Mouse (Mus musculus) liver, embryonic 15.5 days (tissue): ENCODE measurements around the gene Fam117a. TPM values are rescaled to one million over a fixed set of nuclear protein-coding genes. Genes with fewer than 3 reads are reported as not detected.

Experiments
- ATAC-seq: fragments of 200-750 bp; cut with Nextera tagmentation; 2 replicates; pipeline ENCODE4 v1.8.0; 2017; ENCODE audit warnings: moderate number of reproducible peaks, mild to moderate bottlenecking, moderate library complexity; ENCODE audit not compliant: insufficient read depth
- H3K27ac ChIP-seq: fragments of 300-500 bp; sonication (generic); replicated peaks from 2 replicates; pipeline ENCODE4 v1.5.1; 2015; ENCODE audit warnings: mild to moderate bottlenecking, inconsistent platforms
- H3K27me3 ChIP-seq: fragments of 300-500 bp; sonication (generic); 2 replicates; pipeline ENCODE4 v1.6.1; 2015; ENCODE audit warnings: mild to moderate bottlenecking, inconsistent platforms
- H3K36me3 ChIP-seq: fragments of 300-500 bp; sonication (generic); replicated peaks from 2 replicates; pipeline ENCODE4 v1.6.1; 2015; ENCODE audit warnings: moderate library complexity, mild to moderate bottlenecking, inconsistent platforms
- H3K4me1 ChIP-seq: fragments of 300-500 bp; sonication (generic); replicated peaks from 2 replicates; pipeline ENCODE4 v1.6.1; 2015; ENCODE audit warnings: inconsistent platforms
- H3K4me2 ChIP-seq: fragments of 300-500 bp; sonication (generic); 2 replicates; pipeline ENCODE4 v1.6.1; 2015; ENCODE audit warnings: moderate library complexity, mild to moderate bottlenecking, inconsistent platforms
- H3K4me3 ChIP-seq: fragments of 300-500 bp; sonication (generic); replicated peaks from 2 replicates; pipeline ENCODE4 v1.5.1; 2015; ENCODE audit warnings: mild to moderate bottlenecking, inconsistent platforms
- H3K9ac ChIP-seq: fragments of 300-500 bp; sonication (generic); 2 replicates; pipeline ENCODE4 v1.6.1; 2015; ENCODE audit warnings: moderate library complexity, mild to moderate bottlenecking, inconsistent platforms
- H3K9me3 ChIP-seq: fragments of 300-500 bp; sonication (generic); replicated peaks from 2 replicates; pipeline ENCODE4 v1.6.1; 2016; ENCODE audit warnings: inconsistent platforms
- WGBS: fragments of 180-500 bp; shearing (Covaris S2); methylation state at CpG from one replicate; pipeline ENCODE4 v1.1.7; 2015; ENCODE audit warnings: mixed read lengths; ENCODE audit not compliant: insufficient replicate concordance; 5-methylcytosine and 5-hydroxymethylcytosine counted together
- polyA plus RNA-seq: library from polyadenylated mRNA; unstranded; fragments of >200 nt; fragmentation: Nextera tagmentation; extraction: Ambion mirVana; gene quantifications from 2 replicates; pipeline ENCODE4 v1.2.1, GENCODE M21; 2015

Gene Fam117a
- polyA plus RNA-seq, 1 experiment from 2014 or later: 75.3 TPM

DNA sequence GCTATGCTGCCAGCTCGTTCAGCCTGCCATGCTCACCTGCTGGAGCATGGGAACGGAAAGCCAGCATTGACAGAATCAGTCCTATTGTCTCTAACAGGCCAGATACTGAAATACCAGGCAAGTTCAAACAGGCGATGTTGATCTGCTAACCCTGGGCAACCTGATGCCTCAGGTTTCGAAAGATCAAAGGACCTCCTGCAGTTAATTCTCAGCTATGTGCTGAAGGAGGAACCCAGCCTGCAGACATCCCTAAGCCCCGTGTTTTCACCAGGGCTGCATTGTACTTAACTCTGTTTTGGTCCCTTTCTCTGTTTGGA lies 56.6 kb downstream of the Fam117a start:
- H3K4me3 ChIP-seq: no peak overlapping the region
- 48% methylated on average over 5 of the region's 5 CpGs for WGBS
- no peaks in the 10 kb centered on the region for H3K9me3 ChIP-seq
- H3K27me3 ChIP-seq: 0 out of 2 replicates have a peak, but pooled peaks cover 11% of the 10 kb centered on the region
- no peaks in the 10 kb centered on the region for H3K4me1 ChIP-seq
- no peak overlapping the region for H3K27ac ChIP-seq
- H3K36me3 ChIP-seq: peaks cover 29% of the 10 kb centered on the region
- H3K9ac ChIP-seq: no peak overlapping the region
- H3K4me2 ChIP-seq: no peak overlapping the region
- ATAC-seq: no peak

DNA sequence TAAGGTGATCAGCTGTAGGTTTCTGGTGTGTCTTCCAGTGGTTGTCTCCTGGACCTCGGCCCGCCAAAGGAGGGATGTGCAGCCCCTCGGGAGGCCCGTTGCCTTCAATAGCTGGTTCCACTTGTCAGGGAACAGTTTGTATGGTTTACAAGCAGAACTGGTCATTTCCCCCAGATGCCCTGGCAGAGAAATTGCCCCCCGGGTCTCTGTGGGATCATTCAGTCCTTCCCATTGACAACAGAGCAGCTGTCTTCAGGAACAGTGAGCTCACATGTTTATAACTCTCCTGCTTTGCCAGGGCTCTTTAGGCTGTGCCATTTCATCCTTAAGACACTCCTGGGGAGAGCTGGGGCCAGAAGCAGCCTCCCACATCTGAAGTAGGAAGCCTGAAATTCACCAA lies 57.3 kb downstream of the Fam117a start:
- 48% methylated on average over 5 of the region's 5 CpGs for WGBS
- Histone ChIP-seq H3K4me3 (no peak overlapping the region), H3K9me3 (no peaks in the 10 kb centered on the region), H3K27me3 (peaks cover 16% of the 10 kb centered on the region; the same call in 1 of the 2 replicates), H3K9ac (no peak overlapping the region), H3K36me3 (peaks cover 22% of the 10 kb centered on the region), H3K4me1 (no peaks in the 10 kb centered on the region), H3K4me2 (no peak overlapping the region), H3K27ac (no peak overlapping the region)
- ATAC-seq: no peak

DNA sequence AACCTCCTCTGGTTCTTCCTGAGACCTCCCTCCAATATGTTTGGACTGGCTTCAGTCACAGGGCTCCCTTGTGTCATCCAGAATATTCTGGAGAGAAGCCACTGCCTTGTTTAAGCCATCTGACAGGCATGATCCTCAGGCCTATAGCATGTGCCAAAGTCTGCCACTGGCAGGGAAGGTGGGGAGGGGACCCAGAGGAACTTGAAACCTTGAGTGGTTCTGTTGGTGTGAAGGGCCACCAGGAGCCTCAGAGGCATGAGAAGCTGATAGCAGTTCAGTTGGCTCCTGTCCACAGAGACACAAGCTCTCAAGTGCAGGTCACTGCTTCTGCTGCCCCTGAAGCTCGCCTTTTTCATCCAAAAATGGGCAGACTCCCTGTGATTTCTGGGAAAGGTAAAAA lies 59.7 kb downstream of the Fam117a start:
- no peaks in the 10 kb centered on the region for H3K4me1 ChIP-seq
- H3K9ac ChIP-seq: no peak overlapping the region
- peaks cover 40% of the 10 kb centered on the region for H3K27me3 ChIP-seq
- no peak overlapping the region for H3K4me3 ChIP-seq
- H3K27ac ChIP-seq: no peak overlapping the region
- no peak for ATAC-seq
- no peaks in the 10 kb centered on the region for H3K36me3 ChIP-seq
- WGBS: 21% methylated on average over 1 of the region's 1 CpGs
- H3K4me2 ChIP-seq: no peak overlapping the region
- no peaks in the 10 kb centered on the region for H3K9me3 ChIP-seq

DNA sequence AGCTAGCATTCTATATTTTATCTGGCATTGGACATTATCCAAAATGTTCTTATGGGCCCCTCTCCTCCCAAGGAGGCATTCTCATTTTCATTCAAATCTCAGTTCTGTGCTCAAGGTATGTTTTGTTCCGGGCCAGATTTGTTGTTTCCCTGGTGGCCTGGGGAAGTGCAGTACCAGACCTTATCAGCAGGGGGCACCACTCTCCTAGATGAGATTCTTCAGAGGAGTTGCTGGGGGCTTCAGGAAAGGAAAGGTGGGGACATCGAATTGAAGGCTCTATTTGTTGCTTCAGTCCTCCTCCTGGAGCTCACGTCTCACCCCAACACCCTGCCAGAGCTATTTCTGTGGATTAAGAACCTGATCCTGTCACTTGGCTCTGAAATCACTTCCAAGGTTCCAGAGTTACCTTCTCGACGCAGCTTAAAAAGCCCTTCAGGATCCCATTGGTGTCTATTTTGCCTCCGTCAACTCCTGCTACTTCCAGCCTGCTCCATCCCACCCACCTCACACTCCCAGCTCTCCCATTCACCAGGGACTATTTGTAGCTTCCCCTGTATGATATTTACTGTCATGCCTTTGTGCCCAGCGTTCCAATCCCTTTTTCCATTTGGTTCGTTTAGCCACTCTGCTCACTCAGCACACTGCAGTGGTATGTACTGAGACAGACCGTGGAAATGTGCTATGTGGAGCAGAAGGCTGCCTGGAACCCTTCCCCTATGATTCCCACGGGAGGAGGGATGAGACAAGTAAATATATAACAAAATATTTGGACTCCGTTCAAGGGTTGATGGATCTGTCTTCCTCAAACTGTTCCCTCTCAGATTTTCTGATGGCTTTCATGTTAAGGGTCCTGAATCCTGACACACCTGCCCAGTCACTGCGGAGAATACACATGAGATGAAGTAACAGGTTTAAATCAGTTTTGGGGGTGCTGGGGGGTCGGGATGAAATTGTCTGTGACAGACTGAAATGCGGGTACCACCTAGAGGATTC lies 61.3 kb downstream of the Fam117a start:
- peaks cover 54% of the 10 kb centered on the region for H3K27me3 ChIP-seq
- WGBS: 51% methylated on average over 14 of the region's 14 CpGs
- no peak for ATAC-seq

DNA sequence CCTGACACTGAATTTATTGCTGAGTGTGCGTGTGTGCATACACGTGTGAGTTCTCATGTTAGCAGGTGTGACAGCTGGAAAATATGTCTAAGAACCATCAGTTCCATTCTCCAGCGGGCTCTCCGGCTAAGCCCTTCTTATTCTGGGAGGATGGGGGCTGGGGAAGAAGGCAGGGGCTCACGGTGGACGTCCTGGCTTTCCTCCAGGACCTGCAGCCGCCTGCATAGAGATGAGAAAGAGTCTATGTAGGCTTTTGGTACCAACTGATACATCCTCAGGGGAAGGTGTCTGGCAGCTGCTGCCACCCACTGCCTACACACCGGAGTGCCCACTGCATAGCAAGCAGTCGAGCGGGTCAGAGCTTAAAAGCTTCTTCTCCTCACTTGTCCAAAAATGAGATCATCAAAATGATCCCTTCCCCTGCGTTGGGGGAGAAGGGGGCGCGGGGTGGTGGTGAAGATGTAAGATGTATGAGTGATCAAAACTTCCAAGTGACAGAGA lies 62.8 kb downstream of the Fam117a start:
- ATAC-seq: no peak
- no peaks in the 10 kb centered on the region for H3K9me3 ChIP-seq
- 67% methylated on average over 13 of the region's 13 CpGs for WGBS

More for the DNA sequence above, 61.3 kb downstream of the Fam117a start:
- Histone ChIP-seq H3K4me3 (no peak overlapping the region), H3K9ac (no peak overlapping the region), H3K4me2 (no peak overlapping the region), H3K36me3 (no peaks in the 10 kb centered on the region), H3K27ac (no peak overlapping the region), H3K4me1 (no peaks in the 10 kb centered on the region), H3K9me3 (no peaks in the 10 kb centered on the region)

DNA sequence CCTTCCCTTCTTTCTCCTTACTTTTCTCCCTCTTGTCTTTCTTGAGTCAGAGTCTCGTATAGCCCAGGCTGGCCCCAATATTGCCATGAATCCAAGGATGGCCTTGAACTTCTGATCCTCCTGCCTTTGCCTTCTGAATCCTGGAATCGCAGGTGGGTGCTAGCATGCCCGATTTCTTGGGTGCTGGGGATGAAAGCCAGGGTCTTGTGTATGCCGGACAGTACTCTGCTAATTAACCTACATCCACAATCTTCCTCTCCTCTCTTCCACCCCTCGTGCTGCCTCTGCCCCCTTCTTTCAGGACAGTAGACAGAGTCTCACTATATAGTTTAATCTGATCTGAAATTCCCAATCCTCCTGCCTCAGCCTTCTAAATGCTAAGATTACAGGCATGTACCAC lies 64.8 kb downstream of the Fam117a start:
- 70% methylated on average over 5 of the region's 5 CpGs for WGBS
- ATAC-seq: no peak

More for the DNA sequence above, 62.8 kb downstream of the Fam117a start:
- H3K27me3 ChIP-seq: peaks cover 54% of the 10 kb centered on the region
- H3K4me2 ChIP-seq: no peak overlapping the region
- H3K36me3 ChIP-seq: no peaks in the 10 kb centered on the region
- H3K9ac ChIP-seq: no peak overlapping the region
- H3K4me1 ChIP-seq: no peaks in the 10 kb centered on the region
- no peak overlapping the region for H3K4me3 ChIP-seq
- H3K27ac ChIP-seq: no peak overlapping the region

GRCm38 (mm10) chr11:95402196-95402595 lies 65.4 kb downstream of the Fam117a start:
- H3K27ac ChIP-seq: no peak overlapping the region
- no peaks in the 10 kb centered on the region for H3K9me3 ChIP-seq
- H3K4me1 ChIP-seq: no peaks in the 10 kb centered on the region
- no peaks in the 10 kb centered on the region for H3K36me3 ChIP-seq
- ATAC-seq: no peak
- WGBS: 46% methylated on average over 5 of the region's 5 CpGs
- H3K9ac ChIP-seq: no peak overlapping the region
- no peak overlapping the region for H3K4me2 ChIP-seq
- H3K27me3 ChIP-seq: peaks cover 49% of the 10 kb centered on the region
- no peak overlapping the region for H3K4me3 ChIP-seq

More for the DNA sequence above, 64.8 kb downstream of the Fam117a start:
- no peak overlapping the region for H3K4me2 ChIP-seq
- H3K4me3 ChIP-seq: no peak overlapping the region
- no peak overlapping the region for H3K27ac ChIP-seq
- H3K9ac ChIP-seq: no peak overlapping the region
- no peaks in the 10 kb centered on the region for H3K9me3 ChIP-seq
- peaks cover 49% of the 10 kb centered on the region for H3K27me3 ChIP-seq
- no peaks in the 10 kb centered on the region for H3K4me1 ChIP-seq
- H3K36me3 ChIP-seq: no peaks in the 10 kb centered on the region

- H3K9me3 ChIP-seq: no peaks in the 10 kb centered on the region
- H3K27ac ChIP-seq: no peak overlapping the region
- 27% methylated on average over 8 of the region's 8 CpGs for WGBS
- peaks cover 49% of the 10 kb centered on the region for H3K27me3 ChIP-seq
- H3K4me1 ChIP-seq: no peaks in the 10 kb centered on the region
- no peak overlapping the region for H3K4me3 ChIP-seq
- H3K4me2 ChIP-seq: no peak overlapping the region
- no peak for ATAC-seq
- no peaks in the 10 kb centered on the region for H3K36me3 ChIP-seq
- no peak overlapping the region for H3K9ac ChIP-seq
These were observed 65.9 kb downstream of the Fam117a start for GRCm38 (mm10) chr11:95402658-95403101.

- no peak for ATAC-seq
These were observed 66.8 kb downstream of the Fam117a start for GRCm38 (mm10) chr11:95403382-95404340.

GRCm38 (mm10) chr11:95405771-95406170 lies 69.0 kb downstream of the Fam117a start:
- no peak overlapping the region for H3K4me2 ChIP-seq

More at GRCm38 (mm10) chr11:95403382-95404340, 66.8 kb downstream of the Fam117a start:
- no peaks in the 10 kb centered on the region for H3K36me3 ChIP-seq
- H3K4me2 ChIP-seq: no peak overlapping the region
- H3K9ac ChIP-seq: no peak overlapping the region
- 63% methylated on average over 16 of the region's 16 CpGs for WGBS
- H3K4me3 ChIP-seq: no peak overlapping the region
- no peaks in the 10 kb centered on the region for H3K4me1 ChIP-seq
- no peak overlapping the region for H3K27ac ChIP-seq
- peaks cover 41% of the 10 kb centered on the region for H3K27me3 ChIP-seq
- H3K9me3 ChIP-seq: no peaks in the 10 kb centered on the region

More at GRCm38 (mm10) chr11:95405771-95406170, 69.0 kb downstream of the Fam117a start:
- H3K27ac ChIP-seq: no peak overlapping the region
- no peaks in the 10 kb centered on the region for H3K4me1 ChIP-seq
- no peaks in the 10 kb centered on the region for H3K36me3 ChIP-seq
- no peak overlapping the region for H3K4me3 ChIP-seq
- H3K9me3 ChIP-seq: no peaks in the 10 kb centered on the region
- peaks cover 22% of the 10 kb centered on the region; the same call in 1 of the 2 replicates for H3K27me3 ChIP-seq
- H3K9ac ChIP-seq: no peak overlapping the region
- no peak for ATAC-seq
- 62% methylated on average over 4 of the region's 4 CpGs for WGBS
